Mouse (Mus musculus) E14TG2a.4 (cell line): ENCODE results near the gene Olfr548-ps1.

Experiments used
- CTCF ChIP-seq: conservative IDR thresholded peaks from 2 replicates; pipeline ENCODE4 v1.5.1; 2014; ENCODE audit warnings: low read length
- NANOG ChIP-seq: IDR thresholded peaks from 2 replicates; pipeline ENCODE4 v1.6.1; 2014; ENCODE audit warnings: borderline replicate concordance, low read length, mixed read lengths
- POU5F1 ChIP-seq: IDR thresholded peaks from 2 replicates; pipeline ENCODE4 v1.6.1; 2014; ENCODE audit warnings: low read length, borderline replicate concordance

DNA sequence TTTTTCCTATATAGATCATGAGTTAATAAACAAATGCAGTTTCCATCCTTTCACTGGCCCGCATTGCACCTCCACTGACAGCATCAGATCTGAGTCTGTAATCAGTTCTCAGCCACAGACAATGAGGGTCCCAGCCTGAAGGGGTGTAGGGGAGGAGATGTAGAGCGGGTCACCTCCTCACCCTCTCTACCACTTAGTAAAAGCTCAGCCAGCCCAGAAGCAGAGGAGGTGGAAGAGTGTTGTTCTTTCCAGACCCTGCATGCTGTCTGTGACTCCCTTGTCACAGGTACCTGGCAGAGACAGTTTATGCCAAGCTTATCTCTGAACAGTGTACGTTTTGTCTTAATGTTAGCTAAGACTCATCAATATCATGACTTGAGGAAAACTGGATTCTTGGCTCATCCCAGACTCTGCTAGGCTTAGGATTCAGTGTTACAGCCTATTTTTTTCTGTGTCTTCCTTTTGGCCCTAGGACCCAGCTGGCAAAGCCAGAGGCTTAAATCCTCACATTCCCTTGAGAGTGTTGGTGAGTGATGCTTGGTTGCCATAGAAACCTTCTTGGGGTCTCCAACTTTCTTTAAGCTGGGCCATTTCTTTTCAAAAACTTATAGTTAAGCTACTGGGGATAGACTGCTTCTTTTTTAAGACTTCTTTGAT is 32.6 kb downstream of the Olfr548-ps1 start:
- TF ChIP-seq CTCF = no peak
- TF ChIP-seq NANOG = no peak
- TF ChIP-seq POU5F1 = no peak
